Mouse (Mus musculus): ENCODE results near the gene Vps8.

DNA sequence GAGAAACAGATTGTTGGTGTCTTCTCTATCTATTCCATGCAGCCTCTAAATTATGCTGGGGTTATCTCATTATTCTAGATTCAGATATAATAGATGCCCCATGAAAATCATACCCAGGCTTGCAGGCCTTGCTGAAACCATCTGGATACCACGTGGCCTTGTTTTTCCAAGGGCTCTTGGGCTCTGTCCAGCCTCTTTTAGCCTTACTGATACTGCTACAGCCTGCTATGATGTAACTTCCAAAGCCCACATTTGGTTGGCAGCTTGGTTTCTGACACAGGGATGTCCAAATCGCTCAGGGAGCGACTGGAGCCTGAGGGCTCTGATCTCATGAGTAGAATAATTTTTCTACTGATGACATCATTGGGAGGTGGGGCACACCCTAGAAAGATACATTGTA, 223.0 kb downstream of the Vps8 start:
- TF ChIP-seq CTCF (conservative IDR thresholded peaks at IDR 0.05; ENCODE audit: insufficient read depth, insufficient read length, low read depth, low read length) (no peak), POLR2A (IDR thresholded peaks at IDR 0.05; ENCODE audit: low read depth, low read length) (no peak)
